Mouse (Mus musculus) neural tube, embryonic 10.5 days (tissue): Measurements from ENCODE around the gene Gpatch8.

Experiments
- DNase-seq: peaks from one replicate; pipeline ENCODE4 v3.0.0-alpha.2; 2017; ENCODE audit warnings: low spot score; ENCODE audit errors: extremely low spot score

Gpatch8 gene

GRCm38 (mm10) chr11:102436471-102436790, 119.8 kb downstream of the Gpatch8 start:
- DNase-seq = no peak

- no peak for DNase-seq
Observed at GRCm38 (mm10) chr11:102435754-102436470, 120.3 kb downstream of the Gpatch8 start.

DNA sequence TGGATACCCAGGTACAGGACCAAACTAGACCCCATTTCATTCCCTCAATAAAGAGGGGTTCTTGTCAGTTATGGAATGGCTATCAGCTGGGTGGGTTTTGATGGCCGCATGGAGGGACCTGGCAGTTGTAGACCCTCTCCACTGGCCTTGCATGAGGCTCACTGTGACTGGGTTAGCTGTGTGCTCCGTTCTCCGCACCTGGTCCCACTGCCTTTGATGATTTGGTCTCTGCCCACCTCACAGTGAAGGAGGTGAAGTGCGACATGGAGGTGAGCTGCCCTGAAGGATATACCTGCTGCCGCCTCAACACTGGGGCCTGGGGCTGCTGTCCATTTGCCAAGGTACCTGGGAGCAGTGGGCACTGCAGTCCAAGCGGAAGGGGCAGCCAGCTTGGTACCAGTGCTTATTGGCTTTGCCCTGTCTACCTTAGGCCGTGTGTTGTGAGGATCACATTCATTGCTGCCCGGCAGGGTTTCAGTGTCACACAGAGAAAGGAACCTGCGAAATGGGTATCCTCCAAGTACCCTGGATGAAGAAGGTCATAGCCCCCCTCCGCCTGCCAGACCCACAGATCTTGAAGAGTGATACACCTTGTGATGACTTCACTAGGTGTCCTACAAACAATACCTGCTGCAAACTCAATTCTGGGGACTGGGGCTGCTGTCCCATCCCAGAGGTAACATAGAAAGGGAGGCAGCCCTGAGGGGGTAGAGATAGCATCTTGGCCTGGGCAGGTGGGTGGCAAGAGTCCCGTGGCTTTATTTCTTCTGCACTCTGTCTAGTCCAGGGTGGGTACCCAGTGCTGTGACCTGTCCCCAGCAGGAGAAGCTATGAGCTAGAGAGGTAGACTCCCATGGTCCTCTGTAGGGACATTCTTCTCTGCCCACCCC, 121.1 kb downstream of the Gpatch8 start:
- no peak for DNase-seq

GRCm38 (mm10) chr11:102434406-102434805, 121.8 kb downstream of the Gpatch8 start:
- peak; percentile 89 for DNase-seq

GRCm38 (mm10) chr11:102433866-102434265, 122.3 kb downstream of the Gpatch8 start:
- no peak for DNase-seq

- DNase-seq = no peak
Observed at GRCm38 (mm10) chr11:102432896-102433295, 123.3 kb downstream of the Gpatch8 start.

DNA sequence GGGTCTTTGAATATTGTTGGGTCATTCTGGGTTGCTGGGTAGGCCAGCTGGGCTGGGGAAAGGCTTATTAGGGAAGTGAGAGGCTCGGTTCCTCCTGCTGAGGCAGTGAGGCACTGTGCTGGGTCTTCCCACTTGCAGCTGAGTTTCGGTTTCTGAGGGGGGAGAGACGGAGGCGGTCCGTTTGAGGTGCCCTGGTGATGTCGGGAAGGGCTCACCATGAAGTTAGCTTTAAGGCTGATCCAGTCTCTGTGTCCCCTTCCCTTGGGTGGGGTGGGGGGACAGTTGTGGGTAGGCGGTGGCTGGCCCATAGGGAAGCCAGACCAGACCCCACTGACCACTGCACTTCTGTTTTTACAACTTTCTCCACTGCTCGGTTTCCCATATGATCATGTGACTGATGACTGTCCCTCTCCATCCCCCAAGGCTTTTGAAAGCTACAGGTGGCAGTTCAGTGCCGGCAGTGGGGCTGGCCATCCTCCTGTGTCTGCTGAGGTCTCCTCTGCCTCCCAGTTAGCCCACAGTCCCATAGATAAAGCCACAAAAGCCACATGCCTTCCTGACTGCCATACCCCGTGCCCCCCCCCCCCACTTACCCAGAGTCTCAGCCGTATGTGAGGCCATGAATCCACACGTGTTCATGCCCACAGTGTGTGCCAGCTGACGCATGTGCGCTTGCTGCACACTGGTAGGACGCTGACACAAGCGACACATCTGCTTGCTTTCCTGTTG, 123.9 kb downstream of the Gpatch8 start:
- no peak for DNase-seq

GRCm38 (mm10) chr11:102431728-102432114, 124.5 kb downstream of the Gpatch8 start:
- no peak for DNase-seq

GRCm38 (mm10) chr11:102431018-102431645, 125.1 kb downstream of the Gpatch8 start:
- DNase-seq = peak; percentile 80

DNA sequence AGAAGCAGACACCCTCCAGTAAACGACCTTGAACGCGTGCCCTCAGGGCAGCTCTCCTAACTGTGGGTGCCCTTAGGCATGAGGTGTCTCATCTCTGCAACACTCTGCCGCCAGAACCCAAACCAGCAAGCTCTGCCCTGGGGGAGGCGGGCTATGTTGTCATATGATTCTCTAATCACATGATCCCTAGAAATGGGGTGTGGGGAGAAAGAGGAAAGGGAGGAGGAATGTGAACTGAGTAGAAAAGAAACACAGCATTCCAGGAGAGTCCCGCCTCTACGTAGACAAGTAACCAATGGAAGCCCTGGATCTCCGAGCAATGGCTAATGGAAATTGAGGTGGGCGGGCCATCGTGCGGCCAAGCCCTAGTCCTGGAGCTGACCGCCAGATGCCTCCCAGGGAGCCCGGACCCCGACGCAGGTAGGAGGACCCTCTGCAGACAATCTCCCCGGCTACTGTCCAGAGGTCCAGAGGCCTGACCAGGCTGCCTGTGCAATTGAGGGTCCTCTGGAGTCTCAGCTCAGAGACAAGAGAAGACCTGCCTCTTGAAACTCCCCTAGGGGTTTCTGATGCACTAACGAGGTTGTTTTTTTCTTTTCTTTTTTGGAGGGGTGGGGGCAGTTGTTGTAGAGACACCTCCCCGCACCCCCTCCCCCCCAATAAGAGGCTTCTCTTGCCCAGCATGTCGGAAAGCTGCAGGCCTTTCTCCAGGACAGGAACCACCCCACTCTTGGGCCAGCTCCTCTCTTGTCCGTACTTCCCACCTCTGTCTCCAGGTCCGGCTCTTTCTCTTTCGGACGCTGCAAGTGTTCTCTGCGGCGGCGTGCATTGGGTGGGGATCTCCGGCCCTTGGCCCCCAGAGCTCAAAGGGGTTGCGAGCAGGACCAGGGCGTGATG, 125.8 kb downstream of the Gpatch8 start, which contains the start of gene Grn:
Gene Grn (plus strand): TSS at position 195 of the 897 bp plus-strand sequence.
- peak; percentile 85 for DNase-seq

- no peak for DNase-seq
Observed at GRCm38 (mm10) chr11:102429551-102429950, 126.6 kb downstream of the Gpatch8 start.

DNA sequence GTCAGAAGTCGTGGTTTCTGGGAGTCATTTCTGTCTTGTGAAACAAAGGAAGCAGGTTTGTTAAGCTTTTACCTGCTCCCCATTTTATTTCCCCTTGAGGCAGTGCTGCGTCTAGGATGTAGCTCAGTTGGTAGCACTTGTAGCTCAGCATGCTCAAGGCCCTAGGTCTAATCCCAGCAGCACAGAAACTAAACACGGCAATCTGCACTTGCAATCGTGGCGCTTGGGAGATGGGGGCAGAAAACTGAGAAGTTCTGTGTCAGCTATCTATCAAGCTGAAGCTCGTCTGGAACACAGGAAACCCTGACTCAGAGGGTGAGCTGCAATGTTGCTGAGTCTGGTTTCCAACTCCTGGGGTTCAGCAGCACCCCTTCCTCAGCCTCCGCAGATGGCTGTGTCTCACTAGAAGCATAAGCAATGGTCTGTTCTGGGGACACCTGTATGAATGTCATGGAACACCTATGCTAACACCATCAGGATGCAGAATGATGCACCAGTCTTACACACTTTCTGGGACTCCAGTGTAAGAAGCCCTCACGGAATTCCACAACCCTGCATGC, 127.1 kb downstream of the Gpatch8 start:
- DNase-seq = no peak
